Mouse (Mus musculus) mesoderm, embryonic 11.5 days (tissue): ENCODE data around the gene Olfm2.

ENCODE experiments used
- DNase-seq: peaks from one replicate; pipeline ENCODE4 v3.0.0-alpha.2; 2012; ENCODE audit warnings: low read depth, low spot score

Olfm2 gene

DNA sequence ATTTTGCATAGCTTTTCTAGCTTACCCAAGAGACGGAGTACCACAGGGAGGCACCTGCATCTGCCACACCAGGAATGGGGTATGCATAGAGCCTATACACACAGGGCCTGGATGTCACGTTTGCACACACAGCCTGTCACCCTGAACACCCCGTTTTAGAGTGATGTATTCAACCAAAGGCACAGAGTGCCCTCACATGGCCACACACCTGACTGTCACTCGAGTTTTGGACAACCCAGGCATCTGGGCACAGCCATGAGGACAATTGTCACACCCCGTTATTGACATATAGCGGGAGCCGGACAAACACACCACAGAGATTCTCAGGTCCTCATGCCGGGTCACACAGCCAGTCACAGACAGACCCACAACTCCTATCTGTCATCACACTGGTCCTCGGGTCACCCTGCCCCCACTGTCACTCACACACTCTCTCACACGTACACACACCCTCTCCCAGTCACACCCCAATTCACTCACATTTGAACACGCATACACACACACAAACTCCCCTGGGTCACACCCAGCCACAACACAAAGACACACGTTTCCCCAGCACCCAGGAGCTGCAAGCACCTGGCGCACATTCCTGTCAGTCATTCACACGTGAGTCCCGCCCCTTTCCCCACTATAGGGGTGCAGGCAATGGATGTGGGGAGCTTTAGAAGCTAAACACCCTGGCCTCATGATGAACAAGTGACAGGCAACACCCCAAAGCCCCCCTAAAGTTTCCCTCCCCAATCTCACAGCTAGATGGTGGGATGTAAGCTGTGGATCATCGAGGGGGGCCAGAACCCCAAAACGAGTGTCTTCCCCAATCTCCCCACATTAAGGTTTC lies 801 bp downstream of the Olfm2 start:
- DNase-seq = no peak

DNA sequence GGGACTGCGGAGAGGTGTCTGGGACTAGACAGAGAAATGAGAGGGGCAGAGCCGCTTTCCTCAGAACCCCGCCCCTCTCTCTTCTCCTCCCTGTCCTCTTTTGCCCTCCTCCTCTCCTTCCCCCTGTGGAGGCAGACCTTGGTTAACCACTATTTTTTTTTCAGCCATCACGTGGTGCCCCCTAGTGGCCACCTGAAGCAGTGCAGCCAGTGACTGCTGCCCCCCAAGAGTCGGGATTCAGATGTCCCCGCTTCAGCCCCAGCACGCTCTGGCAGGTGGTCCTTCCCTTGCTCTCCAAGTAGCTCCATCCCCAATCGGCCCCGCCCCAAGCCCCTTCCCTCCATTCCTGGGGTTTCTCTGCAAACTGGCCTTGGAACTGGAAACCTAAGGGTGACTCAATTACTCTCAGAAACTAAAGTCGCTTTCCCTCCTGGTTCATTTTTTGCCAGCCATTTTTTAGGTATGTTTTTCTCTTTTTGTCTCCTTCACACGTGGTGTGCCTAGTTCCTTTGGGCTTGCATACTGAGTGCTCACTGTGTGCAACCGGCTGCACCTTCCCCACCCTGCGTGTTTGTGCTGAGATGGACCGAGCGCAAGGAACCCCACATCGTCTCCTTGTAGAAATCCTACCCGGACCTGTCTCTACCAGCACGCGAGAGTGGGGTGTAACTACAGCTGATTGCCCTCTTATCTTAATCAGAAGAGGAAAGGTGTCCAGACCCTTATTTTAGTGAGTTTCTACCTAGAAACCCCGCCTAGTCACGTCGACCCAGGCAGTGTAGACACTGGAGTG lies 2.0 kb downstream of the Olfm2 start:
- DNase-seq = no peak

DNA sequence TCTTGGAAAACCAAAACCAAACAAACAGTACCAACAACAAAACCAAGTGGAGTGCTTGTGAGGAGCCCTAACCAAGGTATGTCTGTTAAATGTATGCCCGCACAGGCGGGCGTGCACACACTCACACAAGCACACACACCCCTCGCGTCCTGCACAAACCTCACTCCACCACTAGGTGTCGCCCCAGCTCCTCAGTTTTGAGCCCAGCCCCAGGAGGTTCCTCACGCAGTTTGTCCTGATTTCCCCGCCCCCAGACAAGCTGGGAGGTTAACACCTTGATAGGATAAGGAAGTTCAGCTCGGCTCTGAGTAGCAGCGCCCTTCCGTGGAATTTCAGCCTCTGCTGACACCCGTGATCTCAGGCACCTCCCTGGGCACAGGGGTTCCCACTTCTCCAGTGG lies 5.7 kb downstream of the Olfm2 start:
- DNase-seq = peak; percentile 87

DNA sequence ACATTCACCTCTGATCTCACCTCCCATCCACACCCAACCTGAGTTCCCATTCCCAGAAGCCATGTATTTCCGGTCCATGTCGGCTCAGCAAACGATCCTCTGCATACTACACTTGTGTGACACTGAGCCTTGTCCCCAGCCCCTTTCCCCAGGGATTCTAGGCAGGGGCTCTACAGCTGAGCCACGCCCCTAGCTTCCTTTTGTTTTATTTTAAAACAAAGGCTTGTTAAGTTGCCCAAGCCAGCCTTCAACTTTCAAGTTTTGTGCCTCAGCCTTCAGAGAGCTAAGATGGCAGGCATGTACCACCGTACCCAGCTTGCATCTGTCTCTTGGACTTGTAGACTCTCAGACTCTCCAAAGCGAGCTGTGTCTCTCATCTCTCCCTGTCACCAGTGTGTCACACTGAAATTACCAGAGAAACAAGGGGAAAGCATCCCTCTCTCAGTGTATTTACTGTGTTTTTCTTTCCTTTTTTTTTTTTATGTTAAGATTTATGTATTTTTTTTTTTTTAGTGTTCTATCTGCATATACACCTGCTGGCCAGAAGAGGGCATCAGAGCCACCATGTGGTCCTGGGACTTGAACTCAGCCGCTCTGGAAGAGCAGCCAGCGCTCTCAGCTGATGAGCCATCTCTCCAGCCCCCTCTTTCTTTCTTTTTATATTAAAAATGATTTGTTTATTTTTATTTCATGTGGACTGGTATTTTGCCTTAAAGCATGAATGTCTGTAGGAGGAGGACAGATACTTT lies 7.7 kb downstream of the Olfm2 start:
- peak; percentile 60 for DNase-seq

- DNase-seq = no peak
Measured at GRCm38 (mm10) chr9:20737227-20737626, 8.9 kb downstream of the Olfm2 start.

- no peak for DNase-seq
Measured at GRCm38 (mm10) chr9:20734692-20735091, 11.5 kb downstream of the Olfm2 start.

GRCm38 (mm10) chr9:20731797-20732196 lies 14.4 kb downstream of the Olfm2 start:
- no peak for DNase-seq

- no peak for DNase-seq
Measured at GRCm38 (mm10) chr9:20729451-20729850, 16.7 kb downstream of the Olfm2 start.

DNA sequence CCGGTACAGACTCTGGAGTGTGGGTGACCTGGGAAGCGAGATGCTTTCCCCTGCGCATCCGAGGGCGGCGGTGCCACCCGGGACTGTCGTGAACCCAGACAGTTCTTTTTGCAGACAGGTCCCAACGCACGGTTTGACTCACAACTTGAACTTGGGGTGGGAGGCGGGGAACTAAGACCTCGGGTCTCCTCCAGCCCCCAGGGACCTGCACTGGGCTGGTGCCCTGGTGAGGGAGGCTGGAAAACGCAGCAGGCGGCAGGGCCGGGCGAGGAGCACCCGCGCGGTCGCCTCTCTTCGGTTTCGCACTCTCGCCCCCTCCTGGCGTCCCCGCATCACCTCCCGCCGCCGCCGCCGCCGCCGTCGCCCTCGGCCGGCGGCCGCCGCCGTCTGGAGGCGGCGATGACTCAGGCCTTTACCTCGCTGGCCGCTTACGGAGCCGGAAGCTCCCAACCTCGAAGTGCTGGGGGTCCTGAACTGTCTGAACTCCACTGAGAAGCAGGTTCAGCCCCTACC lies 18.5 kb downstream of the Olfm2 start:
- DNase-seq = peak; percentile 59

- DNase-seq = no peak
Measured at GRCm38 (mm10) chr9:20726859-20727600, 19.1 kb downstream of the Olfm2 start.

- no peak for DNase-seq
Measured at GRCm38 (mm10) chr9:20726134-20726858, 19.9 kb downstream of the Olfm2 start.

DNA sequence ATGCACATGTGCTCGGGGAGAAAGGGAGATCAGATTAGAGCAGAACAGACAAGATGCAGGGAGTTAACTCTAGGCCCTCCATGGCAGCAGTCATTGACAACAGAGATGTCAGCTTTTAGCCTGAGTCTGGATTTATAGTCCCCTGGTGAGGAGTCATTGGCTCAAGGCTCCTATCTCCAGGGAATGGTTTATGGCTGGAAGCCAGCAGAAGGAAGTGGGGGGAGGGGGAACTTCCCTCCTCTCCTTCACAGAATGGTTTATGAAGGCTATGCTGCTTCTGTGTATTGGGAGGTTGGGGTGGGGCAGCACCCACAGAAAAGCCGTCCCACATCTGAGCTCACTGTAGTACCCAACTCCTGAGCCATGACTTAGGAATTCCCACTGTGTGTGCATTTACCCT lies 24.6 kb downstream of the Olfm2 start:
- peak; percentile 76 for DNase-seq

DNA sequence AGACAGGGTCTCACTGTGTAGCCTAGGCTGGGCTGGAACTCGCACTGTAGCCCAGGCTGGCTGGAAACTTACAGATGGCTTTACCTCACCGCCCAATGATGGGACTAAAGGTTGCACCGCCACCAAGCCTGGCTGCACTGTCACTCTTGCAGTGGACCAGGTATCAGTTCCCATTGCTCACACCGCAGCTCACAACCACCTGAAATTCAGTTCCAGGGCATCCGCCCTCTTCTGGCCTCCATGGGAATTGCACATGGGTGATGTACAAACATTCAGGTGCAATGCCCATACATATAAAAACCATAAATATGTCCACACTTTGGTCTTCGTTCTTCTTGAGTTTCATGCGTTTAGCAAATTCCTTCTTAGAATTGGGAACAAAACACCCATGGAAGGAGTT lies 30.8 kb downstream of the Olfm2 start:
- no peak for DNase-seq

- DNase-seq = no peak
Measured at GRCm38 (mm10) chr9:20713478-20713987, 32.6 kb downstream of the Olfm2 start.

DNA sequence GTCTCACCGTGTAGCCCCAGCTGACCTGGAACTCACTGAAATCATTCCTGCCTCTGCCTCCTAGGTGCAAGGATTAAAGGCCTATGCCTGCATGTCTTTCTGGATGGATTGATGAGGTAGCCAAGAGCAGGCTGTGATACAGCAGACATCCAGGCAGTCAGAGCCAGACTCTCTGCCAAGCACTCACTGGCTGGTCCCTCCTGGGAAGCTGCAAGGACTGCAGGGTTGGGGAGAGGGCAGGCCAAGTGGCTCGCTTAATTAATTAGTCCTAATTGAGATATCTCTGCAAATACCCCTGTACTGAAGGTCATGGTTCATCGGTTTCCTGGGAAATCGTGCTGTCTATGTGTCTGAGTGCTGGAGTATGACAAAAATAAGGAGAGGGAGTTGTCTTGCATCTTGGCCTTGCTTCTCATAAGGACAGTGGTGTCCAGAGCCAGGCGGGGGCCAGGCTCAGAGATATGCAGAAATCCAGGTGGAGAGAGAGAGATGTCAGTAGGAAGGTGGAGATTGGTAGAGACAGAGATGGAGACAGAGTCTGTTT lies 33.1 kb downstream of the Olfm2 start:
- DNase-seq = no peak

DNA sequence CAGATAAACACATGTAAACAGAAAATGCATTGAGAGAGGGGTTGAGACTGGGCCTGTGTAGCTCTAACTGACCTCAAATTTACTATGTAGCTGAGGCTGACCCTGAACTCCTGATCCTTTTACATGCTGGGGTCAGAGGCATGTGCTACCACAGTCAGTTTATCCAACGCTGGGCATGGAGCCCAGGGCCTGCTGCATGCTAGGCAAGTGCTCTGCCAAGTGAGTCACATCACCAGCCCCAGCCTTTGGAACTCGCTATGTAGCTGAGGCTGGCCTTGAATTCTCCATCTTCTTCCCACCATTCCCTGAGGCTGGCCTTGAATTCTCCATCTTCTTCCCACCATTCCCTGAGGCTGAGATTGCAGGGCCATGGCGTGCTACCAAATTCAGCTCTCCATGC lies 35.7 kb downstream of the Olfm2 start:
- no peak for DNase-seq

DNA sequence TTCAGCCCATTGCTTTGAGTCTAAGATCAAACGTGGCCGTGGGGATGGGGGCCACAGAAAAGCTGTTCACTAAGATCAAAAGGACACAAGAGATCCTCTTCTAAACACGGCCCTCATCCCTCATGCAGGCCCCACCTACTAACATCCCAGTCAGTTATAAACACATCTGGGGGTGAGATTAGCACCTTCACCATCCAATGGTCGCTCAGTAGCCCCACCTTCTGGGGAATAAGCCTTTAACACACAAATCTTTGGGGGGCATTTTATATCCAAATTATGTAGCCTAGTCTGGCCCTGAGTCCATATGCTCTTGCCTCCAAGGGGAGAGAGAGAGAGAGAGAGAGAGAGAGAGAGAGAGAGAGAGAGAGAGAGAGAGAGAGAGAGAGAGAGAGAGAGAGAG lies 40.2 kb downstream of the Olfm2 start:
- DNase-seq = no peak

DNA sequence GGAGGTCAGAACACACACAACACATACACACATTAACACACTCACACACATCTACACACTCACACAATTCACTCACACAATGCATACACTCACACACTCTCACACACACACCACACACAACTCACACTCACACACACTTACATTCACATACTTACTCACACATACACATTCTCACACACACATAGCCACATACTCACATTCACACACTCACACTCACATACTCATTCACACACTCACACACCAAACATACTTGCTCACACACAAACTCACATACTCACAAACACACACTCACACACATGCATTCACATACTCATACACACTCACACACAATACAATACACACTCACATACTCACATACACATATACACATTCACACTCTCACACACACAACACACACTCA lies 40.7 kb downstream of the Olfm2 start:
- DNase-seq = no peak

GRCm38 (mm10) chr9:20703832-20704380 lies 42.2 kb downstream of the Olfm2 start:
- no peak for DNase-seq

DNA sequence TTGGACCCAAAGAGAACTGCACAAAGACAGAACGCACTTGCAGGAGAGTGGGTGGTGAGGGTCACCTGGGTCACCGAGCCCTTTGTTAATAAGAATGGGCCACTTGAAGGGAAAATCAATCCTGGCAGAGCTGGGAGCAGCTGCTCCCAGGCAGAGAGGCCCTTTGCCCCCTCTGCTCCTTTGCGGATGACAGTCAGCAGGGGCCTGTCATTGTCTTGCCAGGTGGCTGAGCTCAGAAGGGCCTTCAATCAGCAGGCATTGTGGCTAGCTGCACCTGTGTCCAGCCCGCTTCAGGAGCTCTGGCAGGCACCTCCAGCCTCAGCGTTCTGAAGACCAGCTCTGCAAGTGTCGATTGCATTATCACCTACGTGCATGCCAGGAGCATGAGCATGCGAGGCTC lies 48.7 kb downstream of the Olfm2 start:
- DNase-seq = peak; percentile 83
